Mouse (Mus musculus): ENCODE data around the gene Snx12.

Gene Snx12

GRCm38 (mm10) chrX:101221834-101222795 lies at the start of gene Snx12:
Snx12 (minus strand) TSS chrX:101222563.
- DNase-seq (ENCODE audit: low spot score), result peak; percentile 91

GRCm38 (mm10) chrX:101268755-101269124 lies 46.4 kb upstream of the Snx12 start, which contains the start of gene Gm20489:
Gm20489 (minus strand) TSS chrX:101269023.
- no peak for DNase-seq (ENCODE audit: low spot score)

GRCm38 (mm10) chrX:101268025-101268754 lies 45.8 kb upstream of the Snx12 start, which contains the start of gene Il2rg:
Il2rg (minus strand) TSS chrX:101268255.
- DNase-seq (ENCODE audit: low spot score), result no peak

GRCm38 (mm10) chrX:101266631-101267030 lies 44.3 kb upstream of the Snx12 start:
- no peak for DNase-seq (ENCODE audit: low spot score)

- no peak for DNase-seq (ENCODE audit: low spot score)
These were observed 41.5 kb upstream of the Snx12 start, which contains the start of gene Gm614 for GRCm38 (mm10) chrX:101263892-101264291. Gm614 (minus strand) TSS chrX:101263992.

GRCm38 (mm10) chrX:101260441-101261325 lies 38.3 kb upstream of the Snx12 start:
- no peak for DNase-seq (ENCODE audit: low spot score)

- no peak for DNase-seq (ENCODE audit: low spot score)
These were observed 34.2 kb upstream of the Snx12 start for GRCm38 (mm10) chrX:101256603-101257002.

- DNase-seq (ENCODE audit: low spot score), result no peak
These were observed 32.4 kb upstream of the Snx12 start for GRCm38 (mm10) chrX:101254740-101255139.

- DNase-seq (ENCODE audit: low spot score), result peak; percentile 66
These were observed 31.8 kb upstream of the Snx12 start, which contains the start of gene Foxo4 for GRCm38 (mm10) chrX:101253952-101254729. Foxo4 (plus strand) TSS chrX:101254528.

GRCm38 (mm10) chrX:101245011-101245410 lies 22.6 kb upstream of the Snx12 start:
- no peak for DNase-seq (ENCODE audit: low spot score)

- DNase-seq (ENCODE audit: low spot score), result no peak
These were observed 416 bp upstream of the Snx12 start for GRCm38 (mm10) chrX:101222796-101223162.

- no peak for DNase-seq (ENCODE audit: low spot score)
These were observed 33.1 kb downstream of the Snx12 start for GRCm38 (mm10) chrX:101189285-101189684.

GRCm38 (mm10) chrX:101187647-101188046 lies 34.7 kb downstream of the Snx12 start:
- DNase-seq (ENCODE audit: low spot score), result no peak

GRCm38 (mm10) chrX:101173388-101173787 lies 49.0 kb downstream of the Snx12 start:
- no peak for DNase-seq (ENCODE audit: low spot score)

- no peak for DNase-seq (ENCODE audit: low spot score)
These were observed 53.9 kb downstream of the Snx12 start for GRCm38 (mm10) chrX:101168425-101168824.

- DNase-seq (ENCODE audit: low spot score), result no peak
These were observed 58.6 kb downstream of the Snx12 start for GRCm38 (mm10) chrX:101163739-101164138.

- no peak for DNase-seq (ENCODE audit: low spot score)
These were observed 59.1 kb downstream of the Snx12 start for GRCm38 (mm10) chrX:101163278-101163677.

GRCm38 (mm10) chrX:101162532-101162931 lies 59.8 kb downstream of the Snx12 start:
- no peak for DNase-seq (ENCODE audit: low spot score)

- DNase-seq (ENCODE audit: low spot score), result no peak
These were observed 64.9 kb downstream of the Snx12 start for GRCm38 (mm10) chrX:101157488-101157887.

- DNase-seq (ENCODE audit: low spot score), result no peak
These were observed 66.0 kb downstream of the Snx12 start for GRCm38 (mm10) chrX:101156369-101156768.

GRCm38 (mm10) chrX:101147506-101147905 lies 74.9 kb downstream of the Snx12 start:
- DNase-seq (ENCODE audit: low spot score), result no peak

Data from left cerebral cortex, adult 11 months (tissue).